Mouse (Mus musculus) embryo, embryonic 10 days (tissue): ENCODE measurements around the gene Csf3.
A peak's percentile ranks its signal among the peaks of the same experiment; 100 is the strongest.

ENCODE experiments used
- DNase-seq: peaks from one replicate; pipeline ENCODE4 v3.0.0-alpha.2; 2015; ENCODE audit warnings: low spot score

Gene Csf3

GRCm38 (mm10) chr11:98747804-98748505, 46.9 kb downstream of the Csf3 start:
- DNase-seq = no peak

DNA sequence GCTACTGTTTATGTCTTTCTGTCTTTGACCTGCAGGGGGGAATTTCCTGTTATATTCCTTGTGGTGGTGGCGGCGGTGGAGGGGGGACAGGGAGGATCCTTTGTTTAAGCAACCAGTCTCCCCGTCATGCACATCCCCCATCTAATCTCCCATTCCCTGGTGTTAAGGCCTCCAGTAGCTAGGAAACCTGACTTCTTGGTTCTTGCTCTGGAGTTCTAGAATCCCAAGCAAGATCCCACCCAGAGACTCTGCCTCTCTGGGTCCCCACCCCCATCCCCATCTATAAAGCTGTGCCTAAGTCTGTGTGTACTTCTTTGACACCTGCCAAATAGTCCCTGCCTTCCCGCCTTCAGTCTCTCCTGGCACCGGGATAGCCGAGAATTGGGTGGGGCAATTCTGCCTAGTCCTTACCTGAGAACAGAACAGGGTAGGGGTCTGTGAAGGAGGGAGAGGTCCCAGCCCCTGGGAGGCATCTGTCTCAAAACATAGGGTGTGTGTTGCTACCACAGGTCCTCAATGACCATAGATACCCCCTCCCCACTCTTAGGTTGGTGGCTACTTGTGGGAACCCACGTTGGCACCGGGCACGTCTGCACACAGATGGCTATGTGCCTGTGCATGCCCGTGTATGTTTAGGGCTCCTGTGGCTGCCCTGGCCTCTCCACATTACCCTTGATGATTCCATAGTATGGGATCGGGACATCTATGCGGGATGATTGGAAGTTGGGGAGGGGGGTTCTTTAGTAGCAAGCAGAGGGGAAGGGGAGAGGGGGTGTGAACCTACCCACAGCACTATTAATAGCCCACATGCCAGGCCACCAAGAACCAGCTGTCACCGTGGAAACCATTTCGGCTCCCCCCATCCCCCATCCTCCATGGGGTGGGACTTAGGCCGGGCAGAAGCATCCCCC, 47.7 kb downstream of the Csf3 start:
- DNase-seq = peak; percentile 28

DNA sequence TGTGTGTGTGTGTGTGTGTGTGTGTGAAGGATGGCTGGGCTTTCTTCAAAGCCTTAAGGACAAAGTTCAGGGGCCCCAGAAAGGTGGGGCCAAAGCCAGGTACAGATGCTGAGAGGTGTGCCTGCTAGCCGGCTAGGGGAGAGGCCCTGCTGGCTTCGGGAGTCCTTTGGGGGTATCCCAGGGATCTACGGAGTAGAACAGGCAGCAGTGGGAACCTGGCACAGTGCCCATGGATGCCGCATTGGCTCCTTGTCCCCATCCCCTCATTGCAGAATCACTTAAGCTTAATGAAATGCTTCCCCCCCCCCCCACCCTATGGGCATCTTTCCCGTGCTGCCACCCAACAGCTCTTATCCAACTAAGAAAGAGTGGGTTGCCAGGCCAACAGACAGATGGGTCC, 48.7 kb downstream of the Csf3 start:
- DNase-seq = no peak

DNA sequence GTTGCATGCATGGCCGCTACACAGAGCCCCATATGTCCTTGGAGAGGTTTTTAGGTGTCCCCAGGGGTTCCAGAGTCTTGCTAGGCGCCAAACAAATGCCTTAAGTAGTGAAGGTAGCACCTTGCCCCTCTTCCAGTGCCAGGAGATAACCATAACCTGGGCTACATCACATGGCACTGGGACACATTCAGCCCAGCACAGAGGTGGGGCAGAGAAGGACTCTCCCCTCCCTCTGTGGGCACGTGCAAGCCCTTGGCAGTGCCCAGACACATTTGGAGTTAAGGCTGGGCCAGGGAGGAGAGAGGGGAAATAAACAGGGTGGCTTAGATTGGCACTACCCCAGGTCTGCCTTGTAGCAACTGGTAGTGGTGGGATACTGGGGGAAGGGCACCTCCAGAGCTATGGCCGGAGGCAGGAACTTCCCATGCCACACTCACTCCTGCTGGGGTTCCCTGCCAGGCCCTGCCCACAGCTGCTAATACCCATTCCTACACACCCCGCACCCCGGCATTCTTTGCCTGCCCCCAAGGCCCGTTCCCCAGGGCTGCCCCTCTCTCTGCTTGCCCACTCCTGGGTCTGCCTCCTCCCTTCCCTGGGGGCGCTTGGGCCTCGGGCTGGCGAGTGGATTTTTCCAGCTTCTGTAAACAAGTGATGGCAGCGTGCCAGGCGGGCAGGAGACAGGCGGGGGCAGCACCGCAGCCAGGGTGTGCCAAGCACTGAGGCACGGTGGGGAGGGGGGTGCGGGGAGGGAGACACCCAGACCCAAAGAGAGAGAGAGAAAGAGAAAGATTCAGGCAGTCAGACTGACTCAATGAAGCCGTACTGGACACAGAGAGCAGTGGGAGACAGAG, 49.5 kb downstream of the Csf3 start:
- DNase-seq = no peak

- DNase-seq = no peak
Observed at GRCm38 (mm10) chr11:98751221-98751782, 50.2 kb downstream of the Csf3 start.

- DNase-seq = no peak
Observed at GRCm38 (mm10) chr11:98752562-98753140, 51.6 kb downstream of the Csf3 start.
